Mouse (Mus musculus) gastrocnemius, postnatal 4 days (tissue): ENCODE data around the gene Sept14. TPM values are rescaled to one million over a fixed set of nuclear protein-coding genes. Genes with fewer than 3 reads are reported as not detected.
"Not testable (repeated sequence)": the region's sequence is repeated elsewhere in the genome, so short reads cannot be mapped to it uniquely, and the experiment has no call there.

Experiments used
- DNase-seq, 2 experiments: peaks; one replicate each; pipeline ENCODE4 v3.0.0; 2021 to 2022; ENCODE audit warnings: low spot score in 2 of 2, mixed read lengths in 2 of 2
- long read RNA-seq, 2 experiments: library from polyadenylated mRNA; stranded (forward); transcript quantifications; one replicate each; pipeline ENCODE4 v2.0.0; 2021
- total RNA-seq, 2 experiments: library from RNA; stranded (reverse); gene quantifications; 2 replicates each; pipeline ENCODE4 v1.2.3; 2021

Sept14 gene
- total RNA-seq, result not detected
- long read RNA-seq, experiment 1, result 0 reads
- long read RNA-seq, experiment 2, result 0 reads

DNA sequence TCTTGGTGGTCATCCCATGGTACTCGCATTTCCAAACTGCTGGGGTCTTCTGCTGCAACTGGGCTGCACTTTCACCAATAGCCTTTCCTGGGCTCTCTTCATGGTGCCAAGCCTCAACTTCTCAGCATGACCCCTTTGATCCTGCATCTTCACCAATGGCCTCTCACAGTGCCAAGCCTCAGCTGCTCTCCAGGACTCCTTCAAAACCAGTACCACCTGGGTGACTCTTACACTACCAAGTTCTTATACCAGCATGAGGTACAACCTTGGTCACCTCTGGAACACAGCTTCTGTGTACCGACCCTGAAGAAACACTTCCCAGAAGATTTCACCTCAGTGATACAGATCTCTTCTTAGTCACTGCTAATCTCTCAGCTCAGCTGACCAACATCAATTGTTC, at the start of gene Sept14:
TSS of gene Sept14 (minus strand) at position 101 of the 400 bp plus-strand sequence.
- no peak for DNase-seq

DNA sequence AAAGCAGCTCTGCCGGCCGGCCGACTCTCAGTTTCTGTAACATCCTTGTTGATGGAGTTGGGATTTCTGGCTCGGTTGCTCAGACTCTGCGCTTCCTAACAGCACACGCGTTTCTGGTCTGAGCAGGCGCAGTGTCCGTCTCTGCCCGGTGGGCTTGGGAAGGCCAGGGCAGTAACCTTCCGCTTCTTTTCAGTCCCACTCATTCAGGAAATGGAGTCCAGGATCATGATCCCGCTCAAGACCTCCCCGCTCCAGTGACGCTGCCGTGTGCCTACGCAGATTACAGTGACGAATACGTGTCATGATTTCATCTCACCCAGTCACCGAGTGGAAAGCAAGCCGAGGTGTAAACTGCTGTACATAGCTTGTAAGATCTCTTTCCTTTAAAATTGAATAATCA, 48.6 kb upstream of the Sept14 start:
- DNase-seq, result no peak

- DNase-seq, result no peak
Observed at GRCm38 (mm10) chr5:129744050-129744449, 35.7 kb upstream of the Sept14 start.

GRCm38 (mm10) chr5:129742903-129743488, 34.7 kb upstream of the Sept14 start:
- DNase-seq, result no peak

DNA sequence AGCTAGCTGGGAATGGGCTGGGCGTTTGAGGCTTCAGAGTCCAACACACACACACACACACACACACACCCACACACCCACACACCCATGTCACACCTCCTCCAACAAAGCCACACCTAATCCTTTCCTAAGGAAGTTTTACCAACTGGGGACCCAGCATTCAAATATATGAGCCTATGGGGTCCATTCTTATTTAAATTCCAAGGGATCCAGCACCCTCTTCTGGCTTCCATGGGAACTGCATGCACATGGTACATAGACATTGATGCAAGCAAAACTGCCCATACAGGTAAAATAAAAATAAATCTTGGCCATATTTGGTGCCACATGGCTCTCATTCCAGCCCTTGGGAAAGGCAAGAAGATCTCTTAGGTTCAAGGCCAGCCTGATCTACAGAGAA, 32.7 kb upstream of the Sept14 start:
- no peak for DNase-seq

- DNase-seq, result peak in 1 of 2 experiments; percentile 13
Observed at GRCm38 (mm10) chr5:129731021-129731420, 22.7 kb upstream of the Sept14 start.

GRCm38 (mm10) chr5:129730344-129730743, 22.0 kb upstream of the Sept14 start:
- peak in 1 of 2 experiments; percentile 13 for DNase-seq

DNA sequence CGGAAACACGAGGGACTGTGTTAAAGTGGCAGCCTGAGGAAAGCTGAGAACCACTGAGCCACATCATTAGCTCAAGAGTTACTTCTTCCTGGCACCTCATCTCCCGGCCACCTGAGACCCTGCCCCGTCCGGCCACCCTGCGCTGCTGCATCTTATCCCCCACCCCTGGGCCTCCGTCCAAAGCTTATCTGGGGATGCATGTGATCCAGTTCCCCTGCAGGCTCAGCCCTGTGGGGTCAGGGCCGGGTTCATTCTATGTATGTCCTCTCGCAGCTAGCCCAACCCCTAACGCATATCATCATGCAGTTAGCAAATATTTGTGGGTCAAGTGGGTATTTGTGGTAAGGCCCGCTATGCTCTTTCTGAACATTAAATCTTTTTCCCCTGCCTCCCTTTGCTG, 21.0 kb upstream of the Sept14 start:
- peak in 1 of 2 experiments; percentile 26 for DNase-seq

DNA sequence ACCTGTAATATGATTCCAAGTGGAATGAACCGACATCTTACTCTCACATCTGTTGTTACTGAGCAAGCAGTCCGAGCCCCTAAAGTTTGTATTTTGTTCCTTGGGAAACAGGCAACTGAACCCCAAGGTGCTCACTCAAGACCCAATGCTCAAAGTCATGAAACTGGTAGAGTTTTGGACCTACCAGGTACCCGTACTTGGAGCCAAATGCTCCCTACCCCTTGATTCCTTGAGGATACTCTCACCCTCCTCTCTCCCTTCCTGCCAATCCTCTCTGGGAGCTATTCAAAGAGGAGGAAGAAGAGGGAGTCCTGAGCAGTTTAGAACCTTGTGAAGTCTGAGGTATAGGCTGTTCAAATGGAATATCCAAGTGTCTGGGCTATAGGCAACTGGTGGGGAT, 18.5 kb upstream of the Sept14 start:
- no peak for DNase-seq

DNA sequence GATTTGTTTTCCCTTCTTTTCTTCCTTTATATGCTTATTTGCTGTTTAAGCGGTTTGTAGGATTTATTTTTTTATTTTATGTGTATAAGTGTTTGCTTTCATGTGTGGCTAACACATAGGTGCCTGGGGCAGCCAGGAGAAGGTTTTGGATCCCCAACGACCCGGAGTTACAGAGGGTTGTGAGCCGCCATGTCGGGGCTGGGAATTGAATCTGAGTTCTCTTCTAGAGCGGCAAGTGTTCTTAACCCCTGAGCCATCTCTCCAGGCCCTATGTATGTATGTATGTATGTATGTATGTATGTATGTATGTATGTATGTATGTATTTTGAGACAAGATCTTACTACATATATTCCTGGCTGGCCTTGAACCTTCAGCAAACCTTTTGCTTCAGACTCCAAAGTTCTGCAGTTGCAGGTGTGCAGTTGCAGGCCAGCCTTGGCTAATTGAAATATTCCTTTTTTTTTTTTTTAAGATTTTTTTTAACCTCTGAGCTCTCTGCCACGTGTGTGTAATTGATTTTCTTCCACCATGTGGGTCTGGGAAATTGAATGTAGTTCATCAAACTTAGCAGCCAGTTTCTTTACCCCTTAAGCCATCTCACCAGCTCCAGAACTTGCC, 17.6 kb upstream of the Sept14 start:
- DNase-seq, result peak in 1 of 2 experiments; percentile 17

GRCm38 (mm10) chr5:129724834-129725773, 16.8 kb upstream of the Sept14 start, which contains the start of gene Nipsnap2:
Gene Nipsnap2, plus strand, starts transcription at chr5:129725063.
- peak; percentile 88 to 90 for DNase-seq

GRCm38 (mm10) chr5:129724268-129724667, 16.0 kb upstream of the Sept14 start:
- no peak for DNase-seq

- no peak for DNase-seq
Observed at GRCm38 (mm10) chr5:129720176-129720575, 11.9 kb upstream of the Sept14 start.

DNA sequence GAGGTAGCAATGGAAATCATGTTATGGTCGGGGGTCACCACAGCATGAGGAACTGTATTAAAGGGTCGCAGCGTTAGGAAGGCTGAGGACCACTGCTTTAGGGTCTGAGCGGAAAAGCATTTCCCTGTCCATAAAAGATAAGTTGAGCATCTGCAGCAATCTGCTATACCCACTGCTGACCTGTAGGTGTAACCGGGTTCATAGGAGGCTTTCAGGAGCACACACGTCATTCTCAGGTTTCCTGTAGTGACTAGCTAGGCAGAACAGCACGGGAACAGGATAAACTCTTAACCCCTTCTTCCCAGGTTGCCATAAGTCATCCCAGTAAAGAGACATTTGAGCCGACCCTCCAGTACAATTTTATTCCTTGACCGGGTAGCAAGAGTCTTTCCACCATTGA, 8.7 kb upstream of the Sept14 start:
- DNase-seq, result no peak

- peak; percentile 85 to 90 for DNase-seq
Observed at GRCm38 (mm10) chr5:129715326-129715861, 7.1 kb upstream of the Sept14 start, which contains the start of gene Mrps17. Gene Mrps17, plus strand, starts transcription at chr5:129715497.

DNA sequence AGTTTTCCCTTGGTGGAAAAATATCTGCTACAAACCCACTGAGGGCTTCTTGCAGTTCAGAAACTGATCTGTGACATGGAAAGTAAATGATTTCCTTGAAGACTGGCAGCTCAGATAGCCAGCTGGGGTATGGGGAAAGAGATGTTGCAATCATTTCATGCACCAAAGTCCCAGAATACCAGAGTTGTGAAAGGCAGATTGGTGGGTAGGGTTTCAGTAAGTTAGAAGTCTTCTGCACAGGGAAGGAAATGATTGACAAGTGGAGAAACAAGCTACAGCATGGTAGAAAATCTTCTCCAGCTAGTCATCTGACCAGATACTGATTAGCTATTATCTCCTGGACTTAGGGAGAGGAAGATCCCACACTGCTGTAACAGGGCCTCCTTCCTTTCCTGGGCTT, 4.9 kb downstream of the Sept14 start:
- no peak for DNase-seq

GRCm38 (mm10) chr5:129701706-129702105, 6.6 kb downstream of the Sept14 start:
- DNase-seq, result no peak

- DNase-seq, result no peak
Observed at GRCm38 (mm10) chr5:129700506-129700905, 7.8 kb downstream of the Sept14 start.

- no peak for DNase-seq
Observed at GRCm38 (mm10) chr5:129690528-129690927, 17.8 kb downstream of the Sept14 start.

GRCm38 (mm10) chr5:129687621-129688020, 20.7 kb downstream of the Sept14 start:
- DNase-seq, result no peak

DNA sequence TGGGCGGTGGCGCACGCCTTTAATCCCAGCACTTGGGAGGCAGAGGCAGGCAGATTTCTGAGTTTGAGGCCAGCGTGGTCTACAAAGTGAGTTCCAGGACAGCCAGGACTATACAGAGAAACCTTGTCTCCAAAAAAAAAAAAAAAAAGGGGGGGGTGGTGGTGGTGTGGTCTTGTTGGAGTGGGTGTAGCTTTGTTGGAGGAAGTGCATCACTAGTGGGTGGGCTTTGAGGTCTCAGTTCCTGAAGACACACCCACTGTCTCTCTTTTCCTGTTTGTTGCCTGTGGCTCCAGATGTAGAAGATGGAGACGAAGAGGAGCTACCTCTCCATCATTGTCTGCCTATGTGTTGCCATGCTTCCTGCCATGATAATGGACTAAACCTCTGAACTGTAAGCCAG, 23.2 kb downstream of the Sept14 start:
- not testable (repeated sequence) for DNase-seq
